Mouse (Mus musculus): ENCODE measurements around the gene Ugt1a8. TPM values are rescaled to one million over a fixed set of nuclear protein-coding genes. Genes with fewer than 3 reads are reported as not detected.
"Not testable (repeated sequence)": the region's sequence is repeated elsewhere in the genome, so short reads cannot be mapped to it uniquely, and the experiment has no call there.

Gene Ugt1a8
- polyA plus RNA-seq, 1 experiment = 8.3 TPM

GRCm38 (mm10) chr1:88223591-88223990 is 136.0 kb downstream of the Ugt1a8 start:
- Histone ChIP-seq H3K4me1 (ENCODE audit: control insufficient read depth, insufficient read depth, low read length) (peaks cover 10% of the 10 kb centered on the region), H3K27ac (ENCODE audit: insufficient read depth, low read depth, low read length) (no peak overlapping the region), H3K4me3 (ENCODE audit: insufficient read depth, low read length) (no peak overlapping the region)
- TF ChIP-seq CTCF (IDR thresholded peaks at IDR 0.05; ENCODE audit: low read depth, low read length) = no peak
- no peak for TF ChIP-seq POLR2A (IDR thresholded peaks at IDR 0.05; ENCODE audit: borderline replicate concordance, low read depth, low read length)

- H3K27ac ChIP-seq (ENCODE audit: insufficient read depth, low read depth, low read length) = no peak overlapping the region
- TF ChIP-seq POLR2A (IDR thresholded peaks at IDR 0.05; ENCODE audit: borderline replicate concordance, low read depth, low read length) (no peak), CTCF (IDR thresholded peaks at IDR 0.05; ENCODE audit: low read depth, low read length) (no peak)
- no peak overlapping the region for H3K4me3 ChIP-seq (ENCODE audit: insufficient read depth, low read length)
- H3K4me1 ChIP-seq (ENCODE audit: control insufficient read depth, insufficient read depth, low read length) = peaks cover 10% of the 10 kb centered on the region
Observed at GRCm38 (mm10) chr1:88224029-88224776, 136.6 kb downstream of the Ugt1a8 start.

- not testable (repeated sequence) for H3K27ac ChIP-seq (ENCODE audit: insufficient read depth, low read depth, low read length); H3K4me3 ChIP-seq (ENCODE audit: insufficient read depth, low read length)
- H3K4me1 ChIP-seq (ENCODE audit: control insufficient read depth, insufficient read depth, low read length) = peaks cover 10% of the 10 kb centered on the region
Observed at GRCm38 (mm10) chr1:88225301-88225700, 137.7 kb downstream of the Ugt1a8 start.

GRCm38 (mm10) chr1:88225741-88226140 is 138.1 kb downstream of the Ugt1a8 start:
- no peak for TF ChIP-seq CTCF (IDR thresholded peaks at IDR 0.05; ENCODE audit: low read depth, low read length)
- no peak for TF ChIP-seq POLR2A (IDR thresholded peaks at IDR 0.05; ENCODE audit: borderline replicate concordance, low read depth, low read length)
- Histone ChIP-seq H3K27ac (ENCODE audit: insufficient read depth, low read depth, low read length) (no peak overlapping the region), H3K4me3 (ENCODE audit: insufficient read depth, low read length) (no peak overlapping the region), H3K4me1 (ENCODE audit: control insufficient read depth, insufficient read depth, low read length) (peaks cover 10% of the 10 kb centered on the region)

GRCm38 (mm10) chr1:88226670-88227379 is 139.2 kb downstream of the Ugt1a8 start, which contains the start of gene Mroh2a:
Gene Mroh2a, plus strand, starts transcription at chr1:88226986.
- Histone ChIP-seq H3K27ac (ENCODE audit: insufficient read depth, low read depth, low read length) (no peak within 1 kb of the TSS), H3K4me1 (ENCODE audit: control insufficient read depth, insufficient read depth, low read length) (peaks cover 10% of the 10 kb centered on the region), H3K4me3 (ENCODE audit: insufficient read depth, low read length) (no peak within 1 kb of the TSS)
- TF ChIP-seq CTCF (IDR thresholded peaks at IDR 0.05; ENCODE audit: low read depth, low read length) (no peak), POLR2A (IDR thresholded peaks at IDR 0.05; ENCODE audit: borderline replicate concordance, low read depth, low read length) (no peak)

- no peak for TF ChIP-seq CTCF (IDR thresholded peaks at IDR 0.05; ENCODE audit: low read depth, low read length)
- no peak for TF ChIP-seq POLR2A (IDR thresholded peaks at IDR 0.05; ENCODE audit: borderline replicate concordance, low read depth, low read length)
- no peak overlapping the region for H3K4me3 ChIP-seq (ENCODE audit: insufficient read depth, low read length)
- H3K27ac ChIP-seq (ENCODE audit: insufficient read depth, low read depth, low read length) = no peak overlapping the region
- peaks cover 10% of the 10 kb centered on the region for H3K4me1 ChIP-seq (ENCODE audit: control insufficient read depth, insufficient read depth, low read length)
Observed at GRCm38 (mm10) chr1:88227482-88227881, 139.9 kb downstream of the Ugt1a8 start.

GRCm38 (mm10) chr1:88228121-88228520 is 140.5 kb downstream of the Ugt1a8 start:
- no peak overlapping the region for H3K4me3 ChIP-seq (ENCODE audit: insufficient read depth, low read length)
- TF ChIP-seq CTCF (IDR thresholded peaks at IDR 0.05; ENCODE audit: low read depth, low read length) (no peak), POLR2A (IDR thresholded peaks at IDR 0.05; ENCODE audit: borderline replicate concordance, low read depth, low read length) (no peak)
- peaks cover 10% of the 10 kb centered on the region for H3K4me1 ChIP-seq (ENCODE audit: control insufficient read depth, insufficient read depth, low read length)
- H3K27ac ChIP-seq (ENCODE audit: insufficient read depth, low read depth, low read length) = no peak overlapping the region

GRCm38 (mm10) chr1:88229566-88229965 is 142.0 kb downstream of the Ugt1a8 start:
- TF ChIP-seq CTCF (IDR thresholded peaks at IDR 0.05; ENCODE audit: low read depth, low read length) (no peak), POLR2A (IDR thresholded peaks at IDR 0.05; ENCODE audit: borderline replicate concordance, low read depth, low read length) (no peak)
- H3K4me3 ChIP-seq (ENCODE audit: insufficient read depth, low read length) = no peak overlapping the region

GRCm38 (mm10) chr1:88229986-88230385 is 142.4 kb downstream of the Ugt1a8 start:
- no peak for TF ChIP-seq POLR2A (IDR thresholded peaks at IDR 0.05; ENCODE audit: borderline replicate concordance, low read depth, low read length)
- no peak for TF ChIP-seq CTCF (IDR thresholded peaks at IDR 0.05; ENCODE audit: low read depth, low read length)
- H3K27ac ChIP-seq (ENCODE audit: insufficient read depth, low read depth, low read length) = no peak overlapping the region
- no peak overlapping the region for H3K4me3 ChIP-seq (ENCODE audit: insufficient read depth, low read length)
- peaks cover 10% of the 10 kb centered on the region for H3K4me1 ChIP-seq (ENCODE audit: control insufficient read depth, insufficient read depth, low read length)

More at GRCm38 (mm10) chr1:88229566-88229965, 142.0 kb downstream of the Ugt1a8 start:
- no peak overlapping the region for H3K27ac ChIP-seq (ENCODE audit: insufficient read depth, low read depth, low read length)
- peaks cover 10% of the 10 kb centered on the region for H3K4me1 ChIP-seq (ENCODE audit: control insufficient read depth, insufficient read depth, low read length)

GRCm38 (mm10) chr1:88230421-88230820 is 142.8 kb downstream of the Ugt1a8 start:
- H3K27ac ChIP-seq (ENCODE audit: insufficient read depth, low read depth, low read length) = no peak overlapping the region
- H3K4me3 ChIP-seq (ENCODE audit: insufficient read depth, low read length) = no peak overlapping the region
- peaks cover 10% of the 10 kb centered on the region for H3K4me1 ChIP-seq (ENCODE audit: control insufficient read depth, insufficient read depth, low read length)
- TF ChIP-seq CTCF (IDR thresholded peaks at IDR 0.05; ENCODE audit: low read depth, low read length) (no peak), POLR2A (IDR thresholded peaks at IDR 0.05; ENCODE audit: borderline replicate concordance, low read depth, low read length) (no peak)

Measured in bone marrow macrophage, adult 2 months (primary cell).